Mouse (Mus musculus): ENCODE results near the gene Nudt10. TPM values are rescaled to one million over a fixed set of nuclear protein-coding genes. Genes with fewer than 3 reads are reported as not detected.
"Not testable (repeated sequence)": the region's sequence is repeated elsewhere in the genome, so short reads cannot be mapped to it uniquely, and the experiment has no call there.

The Nudt10 gene
- polyA plus RNA-seq (2014; fragmentation: Nextera tagmentation; extraction: Ambion mirVana), result 6.4 and 6.6 TPM in 2 replicates

- not testable (repeated sequence) for H3K9me3 ChIP-seq (replicated peaks; ENCODE audit: control insufficient read depth, low read length); H3K27ac ChIP-seq (ENCODE audit: low read depth, low read length); H3K4me1 ChIP-seq (ENCODE audit: control insufficient read depth, insufficient read depth, low read length); H3K36me3 ChIP-seq (ENCODE audit: control insufficient read depth, insufficient read depth, low read length); H3K9ac ChIP-seq (ENCODE audit: low read depth, low read length); H3K27me3 ChIP-seq (ENCODE audit: control insufficient read depth, insufficient read depth, low read length)
- no CpG with 5 or more reads among the region's 116 CpGs for WGBS (ENCODE audit: insufficient replicate concordance)
- Histone ChIP-seq H3K4me3 (ENCODE audit: low read depth, low read length) (peak within 1 kb of the TSS; percentile 30), H3K4me2 (peak within 1 kb of the TSS; percentile 52)
- peak; percentile 83 for ATAC-seq (replicated peaks; ENCODE audit: insufficient number of reproducible peaks, low FRiP score, low TSS enrichment)
Measured at GRCm38 (mm10) chrX:6172823-6173640, at the start of gene Nudt10. Gene Nudt10, minus strand, starts transcription at chrX:6173015.

GRCm38 (mm10) chrX:6172136-6172822 is 536 bp downstream of the Nudt10 start:
- not testable (repeated sequence) for H3K9me3 ChIP-seq (replicated peaks; ENCODE audit: control insufficient read depth, low read length); H3K4me1 ChIP-seq (ENCODE audit: control insufficient read depth, insufficient read depth, low read length); H3K36me3 ChIP-seq (ENCODE audit: control insufficient read depth, insufficient read depth, low read length); H3K27me3 ChIP-seq (ENCODE audit: control insufficient read depth, insufficient read depth, low read length); H3K27ac ChIP-seq (ENCODE audit: low read depth, low read length); H3K9ac ChIP-seq (ENCODE audit: low read depth, low read length)
- peak; percentile 33 for ATAC-seq (replicated peaks; ENCODE audit: insufficient number of reproducible peaks, low FRiP score, low TSS enrichment)
- Histone ChIP-seq H3K4me3 (ENCODE audit: low read depth, low read length) (peak overlapping the region; percentile 30), H3K4me2 (peak overlapping the region; percentile 52)
- WGBS (ENCODE audit: insufficient replicate concordance), result 11% methylated on average over 11 of the region's 64 CpGs

- no peak for ATAC-seq (replicated peaks; ENCODE audit: insufficient number of reproducible peaks, low FRiP score, low TSS enrichment)
- H3K9me3 ChIP-seq (replicated peaks; ENCODE audit: control insufficient read depth, low read length), result no peaks in the 10 kb centered on the region
- no peak overlapping the region for H3K27ac ChIP-seq (ENCODE audit: low read depth, low read length)
- peak overlapping the region; percentile 52 for H3K4me2 ChIP-seq
- H3K4me3 ChIP-seq (ENCODE audit: low read depth, low read length), result peak overlapping the region; percentile 30
- H3K36me3 ChIP-seq (ENCODE audit: control insufficient read depth, insufficient read depth, low read length), result no peaks in the 10 kb centered on the region
- H3K9ac ChIP-seq (ENCODE audit: low read depth, low read length), result no peak overlapping the region
- no peaks in the 10 kb centered on the region for H3K4me1 ChIP-seq (ENCODE audit: control insufficient read depth, insufficient read depth, low read length)
- 17% methylated on average over 11 of the region's 12 CpGs for WGBS (ENCODE audit: insufficient replicate concordance)
- no peaks in the 10 kb centered on the region for H3K27me3 ChIP-seq (ENCODE audit: control insufficient read depth, insufficient read depth, low read length)
Measured at GRCm38 (mm10) chrX:6171718-6172117, 1.1 kb downstream of the Nudt10 start.

Other genes starting within 250 kb of the Nudt10 start
- 9.4 and 10.9 TPM in 2 replicates for gene Nudt11, start 125.6 kb downstream of the Nudt10 start, polyA plus RNA-seq (2014; fragmentation: Nextera tagmentation; extraction: Ambion mirVana)
- gene AU022751, start 89.6 kb downstream of the Nudt10 start, polyA plus RNA-seq (2014; fragmentation: Nextera tagmentation; extraction: Ambion mirVana), result not detected in 2 replicates
- 0.56 and 0.59 TPM in 2 replicates for gene Bmp15, start 147.7 kb upstream of the Nudt10 start, polyA plus RNA-seq (2014; fragmentation: Nextera tagmentation; extraction: Ambion mirVana)
- 5.2 and 6.5 TPM in 2 replicates for gene Shroom4, start 226.8 kb upstream of the Nudt10 start, polyA plus RNA-seq (2014; fragmentation: Nextera tagmentation; extraction: Ambion mirVana)